Mouse (Mus musculus): Measurements from ENCODE around the gene Rpa1. TPM values are rescaled to one million over a fixed set of nuclear protein-coding genes. Genes with fewer than 3 reads are reported as not detected.

The Rpa1 gene
- polyA plus RNA-seq, 1 experiment from 2014 or later = 61.4 TPM

GRCm38 (mm10) chr11:75259416-75259815 lies 88.7 kb downstream of the Rpa1 start:
- no peaks in the 10 kb centered on the region for H3K27me3 ChIP-seq
- no peak overlapping the region for H3K9ac ChIP-seq
- H3K4me1 ChIP-seq (replicated peaks) = peaks cover 36% of the 10 kb centered on the region
- 65% methylated on average over 6 of the region's 6 CpGs for WGBS
- no peaks in the 10 kb centered on the region for H3K9me3 ChIP-seq
- no peak overlapping the region for H3K27ac ChIP-seq (replicated peaks)
- H3K36me3 ChIP-seq = no peaks in the 10 kb centered on the region
- H3K4me3 ChIP-seq = no peak overlapping the region
- no peak for ATAC-seq (ENCODE audit: low FRiP score, low read depth)
- H3K4me2 ChIP-seq = no peak overlapping the region

GRCm38 (mm10) chr11:75257056-75257648 lies 91.0 kb downstream of the Rpa1 start:
- Histone ChIP-seq H3K27ac (replicated peaks) (no peak overlapping the region), H3K4me2 (no peak overlapping the region), H3K36me3 (no peaks in the 10 kb centered on the region), H3K27me3 (no peaks in the 10 kb centered on the region), H3K9ac (no peak overlapping the region), H3K4me1 (replicated peaks) (peaks cover 18% of the 10 kb centered on the region), H3K9me3 (no peaks in the 10 kb centered on the region), H3K4me3 (no peak overlapping the region)
- 73% methylated on average over 4 of the region's 4 CpGs for WGBS
- ATAC-seq (ENCODE audit: low FRiP score, low read depth) = no peak

GRCm38 (mm10) chr11:75255330-75255729 lies 92.8 kb downstream of the Rpa1 start:
- Histone ChIP-seq H3K27me3 (no peaks in the 10 kb centered on the region), H3K4me2 (no peak overlapping the region), H3K4me3 (no peak overlapping the region), H3K27ac (replicated peaks) (no peak overlapping the region), H3K9ac (no peak overlapping the region), H3K4me1 (replicated peaks) (peaks cover 2% of the 10 kb centered on the region; the same call in 1 of the 2 replicates), H3K9me3 (no peaks in the 10 kb centered on the region), H3K36me3 (no peaks in the 10 kb centered on the region)
- ATAC-seq (ENCODE audit: low FRiP score, low read depth) = no peak
- 86% methylated on average over 5 of the region's 5 CpGs for WGBS

GRCm38 (mm10) chr11:75254252-75254912 lies 93.7 kb downstream of the Rpa1 start:
- Histone ChIP-seq H3K9ac (no peak overlapping the region), H3K27ac (replicated peaks) (0 out of 2 replicates have a peak overlapping the region, but pooled peaks have one; percentile 11), H3K9me3 (no peaks in the 10 kb centered on the region), H3K4me3 (no peak overlapping the region), H3K36me3 (no peaks in the 10 kb centered on the region), H3K27me3 (no peaks in the 10 kb centered on the region), H3K4me2 (no peak overlapping the region), H3K4me1 (replicated peaks) (no peaks in the 10 kb centered on the region)
- ATAC-seq (ENCODE audit: low FRiP score, low read depth) = no peak
- 73% methylated on average over 13 of the region's 13 CpGs for WGBS

GRCm38 (mm10) chr11:75251557-75252070 lies 96.5 kb downstream of the Rpa1 start:
- no peak overlapping the region for H3K4me2 ChIP-seq
- H3K9ac ChIP-seq = no peak overlapping the region
- H3K36me3 ChIP-seq = no peaks in the 10 kb centered on the region
- ATAC-seq (ENCODE audit: low FRiP score, low read depth) = no peak
- 57% methylated on average over 7 of the region's 7 CpGs for WGBS
- no peak overlapping the region for H3K27ac ChIP-seq (replicated peaks)
- H3K4me1 ChIP-seq (replicated peaks) = peaks cover 7% of the 10 kb centered on the region
- H3K4me3 ChIP-seq = no peak overlapping the region
- H3K27me3 ChIP-seq = no peaks in the 10 kb centered on the region
- no peaks in the 10 kb centered on the region for H3K9me3 ChIP-seq

GRCm38 (mm10) chr11:75251006-75251512 lies 97.1 kb downstream of the Rpa1 start:
- no peak for ATAC-seq (ENCODE audit: low FRiP score, low read depth)
- H3K4me3 ChIP-seq = no peak overlapping the region
- no peaks in the 10 kb centered on the region for H3K36me3 ChIP-seq
- H3K9ac ChIP-seq = no peak overlapping the region
- H3K9me3 ChIP-seq = no peaks in the 10 kb centered on the region
- H3K27ac ChIP-seq (replicated peaks) = no peak overlapping the region
- peaks cover 9% of the 10 kb centered on the region for H3K4me1 ChIP-seq (replicated peaks)
- no peak overlapping the region for H3K4me2 ChIP-seq
- no peaks in the 10 kb centered on the region for H3K27me3 ChIP-seq
- 77% methylated on average over 4 of the region's 4 CpGs for WGBS

- H3K27me3 ChIP-seq = no peaks in the 10 kb centered on the region
- 79% methylated on average over 9 of the region's 9 CpGs for WGBS
- peak overlapping the region; percentile 61 for H3K27ac ChIP-seq (replicated peaks)
- ATAC-seq (ENCODE audit: low FRiP score, low read depth) = no peak
- no peaks in the 10 kb centered on the region for H3K36me3 ChIP-seq
- H3K9ac ChIP-seq = no peak overlapping the region
- no peak overlapping the region for H3K4me3 ChIP-seq
- peaks cover 18% of the 10 kb centered on the region for H3K4me1 ChIP-seq (replicated peaks)
- H3K4me2 ChIP-seq = no peak overlapping the region
- H3K9me3 ChIP-seq = no peaks in the 10 kb centered on the region
These were observed 98.5 kb downstream of the Rpa1 start for GRCm38 (mm10) chr11:75249588-75249987.

Small RNA genes within 50 kb of the gene (microRNA-seq; reads per million reads assigned to microRNA genes)
- not detected for gene Gm47300

Other genes with a start within 250 kb of the Rpa1 start
- 4.2 and 4.8 TPM in 2 replicates for gene Hic1, start 178.8 kb downstream of the Rpa1 start, polyA plus RNA-seq (2015; fragmentation: Nextera tagmentation; extraction: Ambion mirVana)
- gene Ovca2, start 169.5 kb downstream of the Rpa1 start, polyA plus RNA-seq (2015; fragmentation: Nextera tagmentation; extraction: Ambion mirVana) = 14.3 and 14.8 TPM in 2 replicates
- gene Dph1, start 157.1 kb downstream of the Rpa1 start, polyA plus RNA-seq (2015; fragmentation: Nextera tagmentation; extraction: Ambion mirVana) = 14.0 and 15.9 TPM in 2 replicates
- gene Rtn4rl1, start 154.5 kb downstream of the Rpa1 start, polyA plus RNA-seq (2015; fragmentation: Nextera tagmentation; extraction: Ambion mirVana) = 11.7 and 12.6 TPM in 2 replicates
- gene Smyd4, start 109 bp upstream of the Rpa1 start, polyA plus RNA-seq (2015; fragmentation: Nextera tagmentation; extraction: Ambion mirVana) = 15.6 and 16.8 TPM in 2 replicates
- 42.6 and 44.6 TPM in 2 replicates for gene Serpinf1, start 74.4 kb upstream of the Rpa1 start, polyA plus RNA-seq (2015; fragmentation: Nextera tagmentation; extraction: Ambion mirVana)
- 0.26 TPM in 1 of 2 replicates, not detected in the other for gene Serpinf2, start 91.3 kb upstream of the Rpa1 start, polyA plus RNA-seq (2015; fragmentation: Nextera tagmentation; extraction: Ambion mirVana)
- 7.6 and 7.9 TPM in 2 replicates for gene Wdr81, start 106.4 kb upstream of the Rpa1 start, polyA plus RNA-seq (2015; fragmentation: Nextera tagmentation; extraction: Ambion mirVana)
- 2.8 and 3.1 TPM in 2 replicates for gene Tlcd2, start 113.4 kb upstream of the Rpa1 start, polyA plus RNA-seq (2015; fragmentation: Nextera tagmentation; extraction: Ambion mirVana)
- gene Prpf8, start 138.5 kb upstream of the Rpa1 start, polyA plus RNA-seq (2015; fragmentation: Nextera tagmentation; extraction: Ambion mirVana) = 51.2 and 54.6 TPM in 2 replicates
- gene Rilp, start 161.8 kb upstream of the Rpa1 start, polyA plus RNA-seq (2015; fragmentation: Nextera tagmentation; extraction: Ambion mirVana) = 2.7 and 3.1 TPM in 2 replicates
- 4.0 and 4.5 TPM in 2 replicates for gene Scarf1, start 165.2 kb upstream of the Rpa1 start, polyA plus RNA-seq (2015; fragmentation: Nextera tagmentation; extraction: Ambion mirVana)
- 15.2 and 17.6 TPM in 2 replicates for gene Slc43a2, start 183.4 kb upstream of the Rpa1 start, polyA plus RNA-seq (2015; fragmentation: Nextera tagmentation; extraction: Ambion mirVana)
- 120 and 124 TPM in 2 replicates for gene Pitpna, start 239.8 kb upstream of the Rpa1 start, polyA plus RNA-seq (2015; fragmentation: Nextera tagmentation; extraction: Ambion mirVana)

All from hindbrain, embryonic 15.5 days (tissue).